Comparison of ENCODE assay signal across 10 mouse cellular contexts in genomic region chr6:90618274-90618673, GRCm38 (mm10). TPM values are rescaled to one million over a fixed set of nuclear protein-coding genes. Genes with fewer than 3 reads are reported as not detected.
DNase-seq lines count a peak whose midpoint lies in the region; ATAC-seq and TF ChIP-seq lines count a peak whose summit lies in the region.
"Had no signal": no experiment of that assay in that cellular context is flagged by ENCODE, and none has a peak within 500 bp of the region (broad histone marks: within the 10 kb centered on the region; RNA-seq: fewer than 3 reads in every experiment).

No protein-coding gene starts in this region.

- H3K4me2 ChIP-seq in lung, embryonic 14.5 days, result peak overlapping the region; percentile 5; the same call in 1 of the 2 replicates
- H3K4me2 ChIP-seq: intestine, embryonic 15.5 days had no signal

- peaks cover 94% of the 10 kb centered on the region for H3K4me1 ChIP-seq in erythroblast, embryonic 14.5 days (ENCODE audit: control insufficient read depth)
- H3K4me1 ChIP-seq in lung, embryonic 14.5 days (ENCODE audit: insufficient read depth), result peaks cover 17% of the 10 kb centered on the region

- H3K9me3 ChIP-seq in erythroblast, embryonic 14.5 days (ENCODE audit: control insufficient read depth, low read length), result no peaks in the 10 kb centered on the region
- H3K9me3 ChIP-seq in lung, embryonic 14.5 days (ENCODE audit: low read depth, low read length), result no peaks in the 10 kb centered on the region
- H3K9me3 ChIP-seq: intestine, embryonic 15.5 days had no signal

- ATAC-seq in erythroblast, adult 5-6 weeks (replicated peaks; ENCODE audit: low FRiP score, poor library complexity, severe bottlenecking), result no peak
- ATAC-seq in lung, embryonic 14.5 days (ENCODE audit: insufficient read depth), result no peak
- ATAC-seq: intestine, embryonic 15.5 days had no signal

- no peak for DNase-seq in lung, embryonic 14.5 days
- no peak for DNase-seq in lung, postnatal 36 days
- DNase-seq in liver, result peak; percentile 77
- peak; percentile 57 to 69 for DNase-seq in thymus, postnatal 10 days (ENCODE audit: low spot score in 2 of 2)
- no peak for DNase-seq in embryo, embryonic 10.5 days (ENCODE audit: low spot score)
- no peak for DNase-seq in right cerebral cortex, postnatal 10 days (ENCODE audit: low spot score in 2 of 2)
- DNase-seq: gastrocnemius, postnatal 10 days had no signal

- H3K36me3 ChIP-seq in erythroblast, embryonic 14.5 days (ENCODE audit: control insufficient read depth), result peaks cover 93% of the 10 kb centered on the region
- no peaks in the 10 kb centered on the region for H3K36me3 ChIP-seq in lung, embryonic 14.5 days (ENCODE audit: insufficient read depth)
- H3K36me3 ChIP-seq: intestine, embryonic 15.5 days had no signal

- H3K27me3 ChIP-seq in erythroblast, embryonic 14.5 days (ENCODE audit: control insufficient read depth), result no peaks in the 10 kb centered on the region
- no peaks in the 10 kb centered on the region for H3K27me3 ChIP-seq in lung, embryonic 14.5 days (ENCODE audit: insufficient read depth, low read length)
- H3K27me3 ChIP-seq: intestine, embryonic 15.5 days had no signal

- TF ChIP-seq CTCF in lung, embryonic 14.5 days (IDR thresholded peaks at IDR 0.05; ENCODE audit: low read depth), result no peak

- WGBS in lung, embryonic 14.5 days, result 58% methylated on average over 4 of the region's 4 CpGs

- no peak overlapping the region; the same call in 1 of the 2 replicates for H3K9ac ChIP-seq in lung, embryonic 14.5 days
- H3K9ac ChIP-seq: intestine, embryonic 15.5 days had no signal

- H3K4me3 ChIP-seq in erythroblast, embryonic 14.5 days (replicated peaks), result peak overlapping the region; percentile 72
- H3K4me3 ChIP-seq in lung, embryonic 14.5 days (ENCODE audit: low read depth, low read length), result no peak overlapping the region
- H3K4me3 ChIP-seq: intestine, embryonic 15.5 days had no signal

- H3K27ac ChIP-seq in lung, embryonic 14.5 days (ENCODE audit: low read depth), result no peak overlapping the region
- H3K27ac ChIP-seq: intestine, embryonic 15.5 days had no signal

RNA-seq across cellular contexts. Expression of gene Slc41a3, which starts 13.7 kb away (rescaled TPM):
- polyA plus RNA-seq in erythroblast, embryonic 14.5 days (2012), result 15.7 and 16.6 TPM in 2 replicates
- 1.3 and 1.5 TPM in 2 replicates for total RNA-seq in erythroblast, adult 5-6 weeks (2015; ENCODE audit: low replicate concordance)
- total RNA-seq in erythroblast, adult 5-6 weeks (2017; ENCODE audit: low replicate concordance), result 1.8 and 2.7 TPM in 2 replicates
- polyA plus RNA-seq in lung, embryonic 14.5 days (2014; fragmentation: Nextera tagmentation; extraction: Ambion mirVana), result 4.7 and 5.4 TPM in 2 replicates

Comparison
In these comparisons a context has a peak if more than half of its experiments do, and no peak if none do; other contexts are left out.
1. DNase-seq: peak in liver (single experiment) and thymus, postnatal 10 days (2 of 2); none in lung, embryonic 14.5 days (single experiment), lung, postnatal 36 days (single experiment), embryo, embryonic 10.5 days (single experiment) and right cerebral cortex, postnatal 10 days (0 of 2).